Mouse (Mus musculus) forebrain, embryonic 14.5 days (tissue): Measurements from ENCODE around the gene Plcg2. TPM values are rescaled to one million over a fixed set of nuclear protein-coding genes. Genes with fewer than 3 reads are reported as not detected.

ENCODE experiments used
- ATAC-seq: fragments of 200-750 bp; cut with Nextera tagmentation; 2 replicates; pipeline ENCODE4 v1.8.0; 2017; ENCODE audit warnings: mild to moderate bottlenecking, moderate library complexity
- DNase-seq: peaks from one replicate; pipeline ENCODE4 v3.0.0-alpha.2; 2015; ENCODE audit warnings: low spot score
- H3K27ac ChIP-seq: fragments of 300-500 bp; sonication (generic); 2 replicates; pipeline ENCODE4 v1.5.1; 2014; ENCODE audit warnings: low read depth, mild to moderate bottlenecking, control low read depth, low read length, moderate library complexity
- H3K27me3 ChIP-seq: fragments of 300-500 bp; sonication (generic); replicated peaks from 2 replicates; pipeline ENCODE4 v1.6.1; 2014; ENCODE audit warnings: low read length, control low read depth, mixed read lengths; ENCODE audit not compliant: control insufficient read depth, insufficient read depth
- H3K36me3 ChIP-seq: fragments of 300-500 bp; sonication (generic); 2 replicates; pipeline ENCODE4 v1.6.1; 2014; ENCODE audit warnings: low read length, control low read depth; ENCODE audit not compliant: control insufficient read depth, insufficient read depth
- H3K4me1 ChIP-seq: fragments of 300-500 bp; sonication (generic); 2 replicates; pipeline ENCODE4 v1.6.1; 2014; ENCODE audit warnings: antibody characterized with exemption, low read length, control low read depth; ENCODE audit not compliant: control insufficient read depth, insufficient read depth
- H3K4me2 ChIP-seq: fragments of 300-500 bp; sonication (generic); 2 replicates; pipeline ENCODE4 v1.6.1; 2014; ENCODE audit warnings: mild to moderate bottlenecking, control low read depth, low read length
- H3K4me3 ChIP-seq: fragments of 300-500 bp; sonication (generic); 2 replicates; pipeline ENCODE4 v1.5.1; 2014; ENCODE audit warnings: low read depth, low read length, control low read depth
- H3K9ac ChIP-seq: fragments of 300-500 bp; sonication (generic); 2 replicates; pipeline ENCODE4 v1.6.1; 2014; ENCODE audit warnings: mild to moderate bottlenecking, low read length, control low read depth, moderate library complexity
- H3K9me3 ChIP-seq: fragments of 300-500 bp; sonication (generic); replicated peaks from 2 replicates; pipeline ENCODE4 v1.6.1; 2016; ENCODE audit warnings: low read length, control low read depth, mixed read lengths; ENCODE audit not compliant: control insufficient read depth
- WGBS: fragments of 180-500 bp; shearing (Covaris S2); extraction: QIAGEN DNeasy Blood & Tissue Kit; methylation state at CpG from one replicate; pipeline ENCODE4 v1.1.7; 2014; 5-methylcytosine and 5-hydroxymethylcytosine counted together
- polyA plus RNA-seq: library from polyadenylated mRNA; unstranded; fragments of >200 nt; fragmentation: Nextera tagmentation; extraction: Ambion mirVana; gene quantifications from 2 replicates; pipeline ENCODE4 v1.2.1, GENCODE M21; 2014

Plcg2 gene
- polyA plus RNA-seq, 1 experiment from 2014 or later, result 0.58 TPM

DNA sequence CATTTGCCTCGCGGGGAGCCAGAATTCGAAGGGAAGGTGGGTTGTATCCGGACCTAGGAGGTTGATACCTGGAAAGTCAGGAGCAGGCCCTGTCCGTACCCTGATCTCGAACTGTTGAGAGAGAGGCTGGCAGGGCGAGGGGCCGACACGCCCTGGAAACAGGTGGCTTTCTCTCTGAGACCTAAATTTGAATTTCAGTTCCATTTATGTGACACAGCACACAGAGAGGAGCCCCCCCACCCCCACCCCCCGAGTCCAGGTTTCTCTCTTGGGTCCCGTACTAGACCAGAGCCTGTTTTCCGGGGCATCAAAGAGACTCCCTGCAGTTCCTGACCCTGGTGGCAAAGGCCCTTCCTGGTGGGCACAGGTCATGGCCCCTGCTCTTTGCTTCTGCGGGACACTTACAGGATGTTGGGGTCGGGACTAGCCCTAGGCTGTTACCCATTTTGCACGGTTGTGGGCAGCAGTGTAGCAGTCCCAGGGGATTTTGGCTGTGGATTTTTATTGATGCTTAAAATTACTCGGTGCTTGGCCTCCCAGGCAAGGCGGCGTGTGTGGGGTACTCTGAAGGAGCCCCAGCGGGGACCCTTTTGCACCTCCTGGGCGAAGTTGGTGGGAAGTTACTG lies 937 bp downstream of the Plcg2 start:
- H3K9ac ChIP-seq, result no peak overlapping the region
- no peak for DNase-seq
- 18% methylated on average over 20 of the region's 20 CpGs for WGBS

DNA sequence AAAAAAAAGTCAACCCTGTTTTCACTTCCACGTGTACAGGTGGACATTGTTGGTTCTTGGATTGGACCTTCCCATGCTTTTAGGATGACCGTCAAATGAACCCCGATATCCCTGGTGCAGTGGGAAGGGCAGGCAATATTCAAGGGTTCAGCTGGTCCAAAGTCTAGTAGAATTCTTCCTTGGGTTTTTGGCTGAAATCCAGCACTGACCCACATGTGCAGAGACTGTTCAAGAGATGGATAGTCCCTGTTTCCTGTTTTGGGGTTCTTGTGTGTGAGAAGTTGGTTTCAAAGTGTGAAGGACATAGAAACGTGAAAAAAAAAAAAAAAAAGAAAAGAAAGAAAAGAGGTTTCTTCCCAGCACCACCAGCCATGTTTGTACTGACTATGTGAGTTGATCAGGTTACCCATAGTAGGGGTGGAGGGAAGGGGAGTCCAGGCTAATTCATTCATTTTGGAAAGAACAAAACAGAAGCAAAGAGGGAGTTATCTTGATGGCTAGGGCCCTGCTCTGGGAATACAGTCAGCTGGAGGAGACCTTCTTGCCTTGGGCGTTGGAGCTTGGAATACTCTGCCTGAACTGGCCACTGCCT lies 2.2 kb downstream of the Plcg2 start:
- Histone ChIP-seq H3K27me3 (peaks cover 14% of the 10 kb centered on the region), H3K9ac (no peak overlapping the region), H3K27ac (no peak overlapping the region), H3K4me1 (0 out of 2 replicates have a peak, but pooled peaks cover 3% of the 10 kb centered on the region), H3K9me3 (no peaks in the 10 kb centered on the region), H3K4me2 (no peak overlapping the region), H3K36me3 (no peaks in the 10 kb centered on the region), H3K4me3 (no peak overlapping the region)
- 82% methylated on average over 5 of the region's 5 CpGs for WGBS
- no peak for DNase-seq
- no peak for ATAC-seq

More for the DNA sequence above, 937 bp downstream of the Plcg2 start:
- Histone ChIP-seq H3K4me1 (0 out of 2 replicates have a peak, but pooled peaks cover 3% of the 10 kb centered on the region), H3K9me3 (no peaks in the 10 kb centered on the region), H3K27ac (no peak overlapping the region), H3K36me3 (no peaks in the 10 kb centered on the region), H3K4me3 (peak overlapping the region; percentile 50), H3K27me3 (peaks cover 14% of the 10 kb centered on the region), H3K4me2 (peak overlapping the region; percentile 100)
- ATAC-seq, result no peak

DNA sequence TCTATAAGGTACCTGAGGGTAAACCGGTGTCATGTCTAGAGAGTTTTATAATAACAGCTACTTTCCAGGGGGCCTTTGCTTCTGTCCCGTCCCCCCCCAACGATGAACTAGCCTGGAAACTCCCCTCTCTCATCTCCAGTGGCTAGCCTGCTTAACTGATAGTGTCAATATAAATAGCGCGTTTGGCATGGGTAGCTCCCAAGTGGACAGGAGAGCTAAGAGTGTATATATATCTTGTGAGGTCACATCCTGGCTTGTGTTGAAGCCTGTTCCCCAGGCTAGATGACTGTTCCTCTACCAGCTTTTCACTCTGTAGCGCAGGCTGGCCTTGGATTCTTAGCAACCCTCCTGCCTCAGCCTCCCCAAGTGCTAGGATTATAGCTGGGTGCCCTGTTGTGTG lies 3.2 kb downstream of the Plcg2 start:
- no peaks in the 10 kb centered on the region for H3K9me3 ChIP-seq
- H3K27ac ChIP-seq, result no peak overlapping the region
- no peak overlapping the region for H3K9ac ChIP-seq
- WGBS, result 92% methylated on average over 6 of the region's 6 CpGs
- ATAC-seq (no peak), DNase-seq (no peak)
- peaks cover 14% of the 10 kb centered on the region for H3K27me3 ChIP-seq
- 0 out of 2 replicates have a peak, but pooled peaks cover 3% of the 10 kb centered on the region for H3K4me1 ChIP-seq
- H3K36me3 ChIP-seq, result no peaks in the 10 kb centered on the region
- H3K4me2 ChIP-seq, result no peak overlapping the region
- H3K4me3 ChIP-seq, result no peak overlapping the region

DNA sequence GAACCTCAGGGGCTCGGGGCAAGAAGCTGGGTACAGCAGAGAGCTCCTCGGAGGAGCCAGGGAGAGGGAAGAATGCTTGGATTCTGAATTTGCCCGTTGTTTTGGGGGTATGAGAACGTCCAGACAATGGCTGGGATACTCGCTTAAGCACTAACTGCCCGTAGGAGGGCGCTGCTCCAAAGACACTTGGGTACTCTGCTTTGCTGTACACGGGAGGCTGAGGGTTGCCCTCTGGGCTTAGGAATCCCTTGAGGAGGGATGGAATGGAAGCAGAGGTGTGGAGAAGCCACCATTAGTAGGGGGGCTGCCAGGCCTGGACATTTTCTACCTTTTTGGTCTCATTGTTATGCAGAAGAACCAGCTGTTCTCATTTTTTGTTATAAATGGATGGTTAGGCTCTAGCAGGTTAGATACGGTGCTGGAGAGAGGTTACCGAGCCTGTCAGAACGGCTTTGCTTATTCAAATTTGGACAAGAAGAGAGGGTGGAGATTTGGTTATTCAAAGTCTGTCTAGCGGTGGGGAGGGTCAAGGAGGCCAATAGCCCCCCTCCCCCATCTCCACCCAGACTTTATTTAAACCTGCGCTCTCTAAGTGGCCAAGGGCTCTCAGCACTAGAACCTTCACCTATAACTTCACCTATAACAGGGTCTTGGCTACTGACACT lies 5.4 kb downstream of the Plcg2 start:
- DNase-seq (no peak), ATAC-seq (no peak)
- WGBS, result 63% methylated on average over 13 of the region's 13 CpGs
- Histone ChIP-seq H3K27ac (no peak overlapping the region), H3K9ac (no peak overlapping the region), H3K27me3 (peaks cover 6% of the 10 kb centered on the region), H3K36me3 (no peaks in the 10 kb centered on the region), H3K4me3 (no peak overlapping the region), H3K4me2 (no peak overlapping the region), H3K9me3 (no peaks in the 10 kb centered on the region), H3K4me1 (no peaks in the 10 kb centered on the region)

DNA sequence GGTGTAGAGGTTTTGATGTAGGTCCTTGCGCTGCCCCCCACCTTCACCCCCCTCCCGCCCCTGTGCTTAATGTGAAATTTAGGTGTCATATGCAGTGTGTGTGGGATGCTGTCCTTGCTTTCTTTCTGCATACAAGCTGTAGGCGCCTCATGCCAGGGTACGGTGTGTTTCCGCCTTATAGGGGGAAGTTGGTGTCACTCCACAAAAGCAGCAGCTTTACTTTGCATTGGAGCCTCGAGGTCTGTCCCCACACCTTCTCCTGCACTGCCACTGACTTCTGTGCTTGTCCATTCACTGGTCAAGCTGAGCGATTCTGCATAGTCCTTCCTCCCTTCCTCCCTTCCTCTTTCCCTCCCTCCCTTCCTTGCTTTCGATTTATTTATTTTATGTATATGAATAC lies 9.6 kb downstream of the Plcg2 start:
- DNase-seq (no peak), ATAC-seq (no peak)
- H3K27ac ChIP-seq, result no peak overlapping the region
- H3K4me3 ChIP-seq, result no peak overlapping the region
- 92% methylated on average over 8 of the region's 8 CpGs for WGBS
- peaks cover 2% of the 10 kb centered on the region; the same call in 1 of the 2 replicates for H3K9me3 ChIP-seq
- H3K27me3 ChIP-seq, result no peaks in the 10 kb centered on the region
- no peak overlapping the region for H3K9ac ChIP-seq
- H3K4me1 ChIP-seq, result no peaks in the 10 kb centered on the region
- H3K4me2 ChIP-seq, result no peak overlapping the region
- no peaks in the 10 kb centered on the region for H3K36me3 ChIP-seq

DNA sequence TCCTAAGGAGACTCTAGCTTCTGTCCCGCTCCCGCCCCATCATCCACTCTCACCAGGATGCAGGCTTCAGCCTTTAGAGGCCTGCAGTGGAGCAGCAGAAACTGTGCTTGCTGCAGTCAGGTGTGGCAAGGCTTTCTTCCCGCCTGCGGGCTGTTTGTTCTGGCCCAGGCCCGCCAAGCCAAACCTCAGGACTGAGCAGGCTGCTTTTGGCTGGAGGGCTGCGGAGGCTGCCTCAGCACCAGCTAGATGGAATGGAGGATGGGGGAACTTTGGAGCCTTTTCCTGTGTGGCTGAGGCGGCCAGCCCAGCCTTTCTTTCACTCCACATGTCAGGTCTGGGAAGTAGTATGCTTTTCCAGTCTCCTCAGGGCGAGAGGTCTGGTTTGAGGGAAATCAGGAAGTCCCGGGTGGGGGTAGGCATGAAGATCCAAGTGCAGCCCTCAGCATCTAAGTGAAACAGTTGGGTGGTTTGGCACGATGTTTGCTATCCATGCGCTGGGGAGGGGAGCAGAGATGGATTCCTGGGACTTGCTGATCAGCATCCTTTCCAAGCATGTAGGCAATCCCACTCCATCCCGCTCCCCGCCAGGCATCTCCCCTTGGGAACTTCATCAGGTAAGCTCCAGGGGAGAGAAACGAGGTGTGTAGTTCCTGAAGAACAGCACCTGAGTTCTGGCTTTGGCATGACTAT lies 18.9 kb downstream of the Plcg2 start:
- Histone ChIP-seq H3K4me2 (no peak overlapping the region), H3K27me3 (no peaks in the 10 kb centered on the region), H3K9me3 (no peaks in the 10 kb centered on the region), H3K9ac (no peak overlapping the region), H3K4me1 (no peaks in the 10 kb centered on the region), H3K27ac (no peak overlapping the region), H3K4me3 (no peak overlapping the region), H3K36me3 (no peaks in the 10 kb centered on the region)
- WGBS, result 76% methylated on average over 14 of the region's 14 CpGs
- DNase-seq (no peak), ATAC-seq (no peak)

DNA sequence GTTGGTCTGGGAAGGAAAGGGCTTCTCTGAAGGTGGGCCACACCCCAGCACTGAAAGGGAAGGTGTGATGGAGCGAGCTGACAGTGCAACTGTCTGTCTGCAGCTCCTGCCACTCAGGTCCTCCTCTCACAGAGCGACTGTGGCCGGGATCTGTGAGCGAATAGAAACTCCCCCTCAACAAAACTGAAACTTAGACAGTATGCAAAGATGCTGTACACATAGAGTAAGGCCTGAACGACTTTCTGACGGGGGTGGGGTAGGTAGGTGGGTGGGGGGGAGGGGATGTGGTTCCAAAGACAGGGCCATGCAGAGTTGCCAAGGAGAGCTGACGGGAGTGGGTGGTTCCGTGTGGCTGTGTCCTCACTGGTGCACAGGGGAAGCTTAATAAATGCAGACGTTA lies 19.8 kb downstream of the Plcg2 start:
- H3K9me3 ChIP-seq, result no peaks in the 10 kb centered on the region
- no peak for DNase-seq
- no peaks in the 10 kb centered on the region for H3K27me3 ChIP-seq
- no peak overlapping the region for H3K4me2 ChIP-seq
- WGBS, result 87% methylated on average over 9 of the region's 9 CpGs
- H3K36me3 ChIP-seq, result no peaks in the 10 kb centered on the region
- H3K4me1 ChIP-seq, result no peaks in the 10 kb centered on the region
- H3K9ac ChIP-seq, result no peak overlapping the region
- H3K4me3 ChIP-seq, result no peak overlapping the region
- no peak overlapping the region for H3K27ac ChIP-seq
- no peak for ATAC-seq

DNA sequence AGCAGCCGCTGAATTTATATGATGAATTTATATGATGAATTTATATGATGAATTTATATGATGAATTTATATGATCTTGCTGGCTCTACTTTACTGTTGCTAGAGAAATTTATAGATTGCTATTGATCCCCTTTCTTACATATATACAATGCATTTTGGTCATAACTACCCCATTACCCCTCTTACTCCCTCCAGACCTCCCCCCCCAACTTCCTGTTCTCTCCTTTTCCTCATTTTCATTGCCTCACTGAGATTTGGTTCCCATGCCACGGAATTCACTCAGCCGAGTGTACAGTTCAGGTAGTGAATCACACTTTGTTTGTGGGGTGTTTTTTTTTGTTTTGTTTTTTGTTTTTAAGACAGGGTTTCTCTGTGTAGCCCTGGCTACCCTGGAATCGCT lies 20.8 kb downstream of the Plcg2 start:
- Histone ChIP-seq H3K36me3 (no peaks in the 10 kb centered on the region), H3K4me1 (no peaks in the 10 kb centered on the region), H3K27ac (no peak overlapping the region), H3K4me3 (no peak overlapping the region), H3K9ac (no peak overlapping the region), H3K4me2 (no peak overlapping the region), H3K9me3 (no peaks in the 10 kb centered on the region), H3K27me3 (no peaks in the 10 kb centered on the region)
- ATAC-seq (no peak), DNase-seq (no peak)
- WGBS, result 82% methylated on average over 4 of the region's 4 CpGs
